Mouse (Mus musculus): ENCODE measurements around the gene Cysltr1. TPM values are rescaled to one million over a fixed set of nuclear protein-coding genes. Genes with fewer than 3 reads are reported as not detected.

Cysltr1 gene
- polyA plus RNA-seq (2016; fragmentation: Nextera tagmentation; extraction: Ambion mirVana): 1.1 and 1.2 TPM in 2 replicates

DNA sequence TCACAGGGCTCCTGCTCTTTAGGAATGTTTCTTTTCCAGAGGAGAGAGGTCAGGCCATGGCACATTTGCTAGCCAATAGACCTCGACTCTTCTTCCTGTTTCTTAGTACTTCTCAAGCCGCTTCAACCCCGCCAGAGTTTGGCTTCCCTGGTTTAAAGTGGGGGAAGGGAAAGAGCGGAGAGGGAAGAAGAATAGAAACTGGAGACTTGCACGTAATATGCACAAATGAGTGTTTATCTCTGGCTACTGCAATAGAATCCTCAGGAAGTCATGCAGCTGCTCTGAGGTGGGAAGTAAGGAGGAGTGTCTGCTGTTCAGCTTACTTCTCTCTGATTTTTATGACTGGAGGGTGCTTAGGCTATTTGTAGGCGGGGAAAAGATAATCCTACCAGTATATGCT lies at the start of gene Cysltr1:
TSS of gene Cysltr1 (minus strand) at position 294 of the 400 bp plus-strand sequence.
- peak; percentile 6 for DNase-seq (ENCODE audit: low spot score)
- Histone ChIP-seq H3K36me3 (no peaks in the 10 kb centered on the region), H3K27me3 (ENCODE audit: insufficient read depth, poor library complexity, severe bottlenecking) (no peaks in the 10 kb centered on the region), H3K4me1 (replicated peaks) (no peaks in the 10 kb centered on the region), H3K4me3 (no peak within 1 kb of the TSS), H3K27ac (no peak within 1 kb of the TSS), H3K9me3 (no peaks in the 10 kb centered on the region)
- WGBS: 31% methylated on average over 6 of the region's 6 CpGs

DNA sequence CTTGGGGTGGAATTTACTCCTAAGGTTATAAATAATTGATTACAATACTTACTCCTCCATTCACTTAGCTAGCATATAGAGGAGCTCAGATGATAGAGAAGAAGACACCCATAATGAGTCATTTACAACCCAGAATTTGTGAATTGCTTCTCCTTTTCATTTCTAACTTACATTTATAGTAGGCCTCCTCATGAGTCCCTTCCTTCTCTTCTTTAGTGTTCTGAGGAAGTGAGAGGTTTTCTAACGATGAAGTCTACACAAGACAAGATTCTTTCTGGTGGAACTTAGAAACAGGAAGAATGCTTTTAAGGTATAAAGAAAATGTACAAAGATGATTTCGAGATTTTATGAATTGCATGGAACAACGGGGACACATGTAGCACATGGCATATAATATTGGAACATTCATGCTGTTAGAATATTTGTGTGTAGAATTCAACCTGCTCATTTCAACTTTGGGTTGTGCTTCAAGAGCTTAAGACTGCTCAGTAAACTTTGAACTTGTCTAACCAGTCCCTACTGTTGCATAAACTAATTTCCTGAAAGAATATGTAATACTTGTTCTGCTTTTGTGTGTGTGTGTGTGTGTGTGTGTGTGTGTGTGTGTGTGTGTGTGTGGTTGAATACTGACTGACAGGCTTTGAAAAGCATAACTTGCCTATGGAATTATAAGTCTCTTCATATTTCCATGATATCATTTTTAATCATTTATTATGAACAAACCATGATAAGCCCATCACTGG lies 31.5 kb upstream of the Cysltr1 start:
- Histone ChIP-seq H3K4me1 (replicated peaks) (no peaks in the 10 kb centered on the region), H3K9me3 (no peaks in the 10 kb centered on the region), H3K27me3 (ENCODE audit: insufficient read depth, poor library complexity, severe bottlenecking) (no peaks in the 10 kb centered on the region; the same call in 1 of the 2 replicates), H3K27ac (no peak overlapping the region), H3K36me3 (no peaks in the 10 kb centered on the region), H3K4me3 (no peak overlapping the region)
- no peak for DNase-seq (ENCODE audit: low spot score)
- WGBS: 87% methylated on average over 3 of the region's 3 CpGs

DNA sequence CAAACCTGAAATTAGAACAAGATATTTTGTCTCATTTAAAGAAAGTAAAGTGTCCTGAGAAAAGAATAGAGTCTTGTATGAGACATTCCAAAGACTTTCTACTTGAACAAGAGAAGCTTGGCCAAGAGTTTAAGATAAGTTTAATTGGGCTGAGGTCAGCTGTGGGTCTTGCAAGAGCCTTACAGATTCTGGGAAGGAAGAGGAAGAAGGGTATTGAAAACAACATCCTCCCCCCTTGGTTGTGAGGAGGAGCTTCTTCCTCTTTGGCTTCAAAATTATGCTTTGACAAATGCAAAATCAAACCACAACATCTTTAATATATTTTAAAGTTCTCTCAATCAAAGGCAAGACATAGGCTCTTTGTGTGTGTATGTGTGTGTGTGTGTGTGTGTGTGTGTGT lies 30.1 kb upstream of the Cysltr1 start:
- H3K36me3 ChIP-seq: no peaks in the 10 kb centered on the region
- H3K4me3 ChIP-seq: no peak overlapping the region
- H3K4me1 ChIP-seq (replicated peaks): no peaks in the 10 kb centered on the region
- no peaks in the 10 kb centered on the region; the same call in 1 of the 2 replicates for H3K27me3 ChIP-seq (ENCODE audit: insufficient read depth, poor library complexity, severe bottlenecking)
- no peaks in the 10 kb centered on the region for H3K9me3 ChIP-seq
- H3K27ac ChIP-seq: no peak overlapping the region
- no peak for DNase-seq (ENCODE audit: low spot score)

DNA sequence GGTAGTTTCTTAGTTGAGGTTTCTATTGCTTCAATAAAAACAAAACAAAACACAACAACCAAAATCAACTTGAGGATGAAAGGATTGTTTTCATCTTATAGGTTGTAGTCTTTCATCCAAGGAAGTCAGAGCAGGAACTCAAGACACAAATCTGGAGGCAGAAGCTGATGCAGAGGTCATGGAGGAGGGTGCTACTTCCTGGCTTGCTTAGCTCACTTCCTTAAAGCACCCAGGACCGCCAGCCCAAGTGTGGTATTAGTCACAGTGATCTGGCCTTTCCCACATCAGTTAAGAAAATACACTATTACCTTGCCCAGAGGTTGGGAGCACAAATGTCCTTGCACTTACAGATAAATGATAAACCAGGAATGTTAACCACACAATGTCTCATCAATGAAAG lies 25.0 kb upstream of the Cysltr1 start:
- H3K27ac ChIP-seq: no peak overlapping the region
- DNase-seq (ENCODE audit: low spot score): no peak
- no peak overlapping the region for H3K4me3 ChIP-seq
- WGBS: 84% methylated on average over 1 of the region's 1 CpGs
- H3K4me1 ChIP-seq (replicated peaks): no peaks in the 10 kb centered on the region
- no peaks in the 10 kb centered on the region for H3K27me3 ChIP-seq (ENCODE audit: insufficient read depth, poor library complexity, severe bottlenecking)
- no peaks in the 10 kb centered on the region for H3K36me3 ChIP-seq
- no peaks in the 10 kb centered on the region for H3K9me3 ChIP-seq

DNA sequence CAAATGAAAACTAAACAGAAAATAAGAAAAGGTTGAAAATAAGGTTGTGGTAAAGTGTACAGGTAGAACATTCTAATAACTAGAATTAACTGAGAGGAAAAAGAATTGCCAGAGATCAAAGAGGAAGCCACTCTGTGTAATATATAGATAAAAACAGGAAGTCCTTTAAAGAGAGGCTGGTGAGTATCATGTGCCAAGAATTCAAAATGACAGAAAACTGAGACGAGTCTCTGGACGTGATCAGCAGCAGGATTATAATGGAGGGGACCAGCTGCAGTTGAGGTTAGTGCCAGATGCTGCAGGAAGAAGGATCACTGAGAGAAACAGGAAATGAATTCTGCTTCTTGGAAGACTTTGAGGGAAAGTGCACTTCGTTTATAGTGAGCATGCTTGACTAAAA lies 20.2 kb upstream of the Cysltr1 start:
- Histone ChIP-seq H3K4me3 (no peak overlapping the region), H3K27ac (no peak overlapping the region), H3K27me3 (ENCODE audit: insufficient read depth, poor library complexity, severe bottlenecking) (no peaks in the 10 kb centered on the region), H3K4me1 (replicated peaks) (no peaks in the 10 kb centered on the region), H3K36me3 (no peaks in the 10 kb centered on the region), H3K9me3 (no peaks in the 10 kb centered on the region)
- 65% methylated on average over 3 of the region's 3 CpGs for WGBS
- no peak for DNase-seq (ENCODE audit: low spot score)

DNA sequence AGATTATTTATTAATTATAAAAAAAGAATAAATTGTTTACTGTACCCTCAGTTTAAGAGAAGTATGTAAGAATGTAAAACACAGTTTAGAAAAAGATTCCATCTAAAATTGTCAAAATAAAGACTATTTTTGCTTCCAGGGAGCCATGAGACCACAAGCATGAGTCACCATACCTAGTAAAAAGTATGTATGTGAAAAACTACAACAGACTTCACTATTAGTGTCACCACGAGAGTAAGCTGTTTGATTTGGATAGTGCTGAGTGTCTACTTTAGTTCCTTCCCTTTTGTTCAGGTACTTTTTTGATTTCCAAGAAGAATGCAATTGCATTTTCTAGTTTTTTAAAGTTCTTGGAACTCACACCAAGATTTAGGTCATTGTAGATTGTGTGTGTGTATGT lies 19.0 kb upstream of the Cysltr1 start:
- WGBS: 81% methylated on average over 1 of the region's 1 CpGs
- Histone ChIP-seq H3K4me3 (no peak overlapping the region), H3K27me3 (ENCODE audit: insufficient read depth, poor library complexity, severe bottlenecking) (no peaks in the 10 kb centered on the region), H3K36me3 (no peaks in the 10 kb centered on the region), H3K4me1 (replicated peaks) (no peaks in the 10 kb centered on the region), H3K27ac (no peak overlapping the region), H3K9me3 (no peaks in the 10 kb centered on the region)
- DNase-seq (ENCODE audit: low spot score): no peak

DNA sequence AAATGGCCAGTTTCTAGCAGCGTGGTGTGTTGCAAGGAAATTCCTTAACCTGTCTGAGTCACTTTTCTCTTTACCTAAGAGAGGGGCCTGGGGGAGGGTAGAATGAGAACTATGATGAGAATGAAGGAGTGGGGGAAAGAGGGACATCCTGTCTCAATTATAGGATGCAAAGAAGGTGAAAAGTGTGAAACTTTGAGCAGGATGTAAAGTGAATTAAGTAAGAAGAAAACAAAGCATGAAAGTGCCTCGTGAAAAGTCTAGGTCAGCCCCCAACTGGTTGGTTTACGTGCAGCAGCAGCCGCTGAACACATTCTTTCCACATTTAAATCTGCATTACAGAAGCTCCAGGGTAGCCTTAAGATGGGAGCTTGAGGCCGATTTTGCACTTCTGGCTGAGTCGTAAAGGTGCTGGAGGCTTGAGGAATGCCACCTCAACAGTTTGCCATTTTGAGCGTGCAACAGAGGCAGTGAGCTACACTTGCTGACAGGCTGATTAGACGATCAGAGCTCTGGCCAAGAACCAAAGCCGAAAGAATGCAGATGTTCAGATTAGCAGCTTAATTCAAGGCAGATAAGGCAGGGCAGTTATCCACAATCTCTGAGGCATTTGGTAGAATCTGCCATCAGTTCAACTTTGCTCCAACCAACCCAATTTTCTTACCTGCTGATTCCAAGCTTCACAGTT lies 763 bp downstream of the Cysltr1 start:
- Histone ChIP-seq H3K36me3 (no peaks in the 10 kb centered on the region), H3K4me1 (replicated peaks) (no peaks in the 10 kb centered on the region), H3K9me3 (no peaks in the 10 kb centered on the region), H3K4me3 (no peak overlapping the region), H3K27me3 (ENCODE audit: insufficient read depth, poor library complexity, severe bottlenecking) (no peaks in the 10 kb centered on the region), H3K27ac (no peak overlapping the region)
- DNase-seq (ENCODE audit: low spot score): peak; percentile 7
- 16% methylated on average over 9 of the region's 9 CpGs for WGBS

DNA sequence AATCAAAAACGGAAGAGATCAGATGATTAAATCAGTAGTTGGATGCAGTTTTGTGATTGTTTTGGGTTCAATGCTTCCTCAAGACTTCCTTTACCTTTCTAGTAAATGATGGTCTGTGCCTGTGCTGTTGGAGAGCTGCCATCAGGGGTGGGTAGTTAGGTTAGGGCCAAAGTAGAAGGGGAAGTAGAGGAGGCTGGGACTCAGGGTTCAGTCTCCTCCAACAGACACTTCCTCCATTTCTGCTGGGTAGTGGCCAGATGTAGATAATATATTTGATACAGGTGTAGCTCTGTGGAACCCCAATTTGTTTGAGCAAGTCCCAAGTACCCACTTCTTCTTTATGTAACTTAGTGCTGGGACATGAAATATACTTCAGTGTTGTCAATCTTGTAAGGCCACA lies 7.6 kb downstream of the Cysltr1 start:
- Histone ChIP-seq H3K27ac (no peak overlapping the region), H3K9me3 (no peaks in the 10 kb centered on the region), H3K4me1 (replicated peaks) (no peaks in the 10 kb centered on the region), H3K4me3 (no peak overlapping the region), H3K27me3 (ENCODE audit: insufficient read depth, poor library complexity, severe bottlenecking) (no peaks in the 10 kb centered on the region), H3K36me3 (no peaks in the 10 kb centered on the region)
- DNase-seq (ENCODE audit: low spot score): no peak
- 90% methylated on average over 1 of the region's 1 CpGs for WGBS

DNA sequence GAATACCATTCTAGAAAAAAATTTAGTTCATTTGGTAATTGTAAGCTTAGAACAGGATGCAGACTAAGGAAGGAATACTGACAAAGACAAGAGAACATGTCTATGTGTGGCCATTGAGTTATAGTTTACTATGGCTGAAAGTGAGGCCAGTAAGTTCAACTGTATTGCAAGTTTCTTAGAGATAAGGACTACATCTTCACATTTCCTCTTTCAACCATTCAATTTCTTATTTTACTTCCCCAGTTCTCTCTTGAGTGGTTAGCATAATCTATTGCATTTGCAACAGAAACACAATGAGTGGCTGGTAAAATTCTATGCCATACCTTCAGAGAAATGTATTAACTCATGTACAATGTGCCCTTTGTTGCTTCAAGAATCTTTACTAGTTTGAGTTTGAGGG lies 9.6 kb downstream of the Cysltr1 start:
- H3K4me3 ChIP-seq: no peak overlapping the region
- no peak overlapping the region for H3K27ac ChIP-seq
- no peak for DNase-seq (ENCODE audit: low spot score)
- no peaks in the 10 kb centered on the region for H3K27me3 ChIP-seq (ENCODE audit: insufficient read depth, poor library complexity, severe bottlenecking)
- no peaks in the 10 kb centered on the region for H3K4me1 ChIP-seq (replicated peaks)
- no peaks in the 10 kb centered on the region for H3K36me3 ChIP-seq
- H3K9me3 ChIP-seq: no peaks in the 10 kb centered on the region

DNA sequence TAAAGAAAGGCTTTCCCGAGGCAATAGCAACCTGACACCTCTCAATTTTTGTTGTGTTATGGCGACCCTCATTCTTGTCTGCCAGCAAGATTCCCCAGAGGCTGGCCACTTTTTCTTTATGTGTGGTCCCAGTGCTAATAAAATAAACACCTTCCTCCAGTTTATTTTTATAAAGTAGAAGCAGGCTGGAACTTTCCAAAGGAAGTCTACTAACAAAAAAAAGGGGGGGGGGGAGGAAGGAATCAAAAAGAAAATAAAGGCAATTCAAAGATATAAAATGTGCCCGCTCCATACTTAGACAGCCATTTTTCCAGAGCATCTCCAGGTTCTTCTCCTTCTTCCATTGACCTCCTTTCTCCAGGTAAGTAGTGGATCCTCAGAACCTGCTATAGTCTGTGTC lies 20.6 kb downstream of the Cysltr1 start, which contains the start of gene Gm5127:
TSS of gene Gm5127 (plus strand) at position 301 of the 400 bp plus-strand sequence.
- H3K27me3 ChIP-seq (ENCODE audit: insufficient read depth, poor library complexity, severe bottlenecking): 0 out of 2 replicates have a peak, but pooled peaks cover 2% of the 10 kb centered on the region
- H3K9me3 ChIP-seq: no peaks in the 10 kb centered on the region
- no peaks in the 10 kb centered on the region for H3K4me1 ChIP-seq (replicated peaks)
- H3K27ac ChIP-seq: no peak within 1 kb of the TSS
- no peaks in the 10 kb centered on the region for H3K36me3 ChIP-seq
- no peak for DNase-seq (ENCODE audit: low spot score)
- WGBS: 56% methylated on average over 3 of the region's 3 CpGs
- H3K4me3 ChIP-seq: no peak within 1 kb of the TSS

DNA sequence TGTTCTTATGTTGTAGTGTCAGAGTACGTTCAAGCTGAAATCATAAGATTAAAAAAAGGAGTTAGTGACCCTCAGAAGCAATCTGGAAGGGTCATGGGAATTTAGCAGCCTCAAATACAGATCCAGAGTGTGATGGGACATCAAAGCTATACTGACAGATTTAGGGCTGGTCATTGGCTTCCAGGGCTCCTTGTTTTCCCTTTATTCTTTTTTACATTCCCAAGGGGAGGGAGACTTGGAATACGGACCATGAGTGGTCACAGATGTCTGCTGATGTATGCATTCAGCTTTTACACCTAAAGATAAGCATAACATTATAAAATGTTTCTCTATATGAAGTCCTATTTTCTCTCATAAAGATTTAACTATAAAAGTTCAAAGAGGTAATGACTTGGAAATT lies 21.3 kb downstream of the Cysltr1 start:
- no peaks in the 10 kb centered on the region for H3K9me3 ChIP-seq
- DNase-seq (ENCODE audit: low spot score): no peak
- H3K4me1 ChIP-seq (replicated peaks): no peaks in the 10 kb centered on the region
- H3K36me3 ChIP-seq: no peaks in the 10 kb centered on the region
- 39% methylated on average over 2 of the region's 2 CpGs for WGBS
- no peak overlapping the region for H3K27ac ChIP-seq
- no peak overlapping the region for H3K4me3 ChIP-seq
- 0 out of 2 replicates have a peak, but pooled peaks cover 2% of the 10 kb centered on the region for H3K27me3 ChIP-seq (ENCODE audit: insufficient read depth, poor library complexity, severe bottlenecking)

DNA sequence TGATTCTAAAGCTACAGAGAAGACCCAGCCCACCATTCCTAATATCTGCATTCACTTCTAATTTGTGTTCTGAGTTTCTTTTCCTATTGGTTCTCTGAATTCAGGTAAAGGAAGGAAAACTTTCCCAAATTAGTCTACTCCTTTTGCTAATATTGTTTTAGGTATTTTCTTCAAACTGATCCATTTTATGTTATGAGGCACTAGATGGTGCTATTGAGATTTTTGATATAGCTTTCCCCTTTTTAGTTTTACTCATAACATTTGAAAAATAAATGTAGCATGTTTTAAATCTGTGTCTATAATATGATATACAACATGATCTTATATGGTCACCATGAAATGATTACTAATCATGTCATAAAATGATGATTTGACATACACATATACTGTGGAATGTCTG lies 23.1 kb downstream of the Cysltr1 start:
- no peak for DNase-seq (ENCODE audit: low spot score)
- H3K4me3 ChIP-seq: no peak overlapping the region
- H3K36me3 ChIP-seq: no peaks in the 10 kb centered on the region
- H3K27ac ChIP-seq: no peak overlapping the region
- H3K9me3 ChIP-seq: no peaks in the 10 kb centered on the region
- 0 out of 2 replicates have a peak, but pooled peaks cover 2% of the 10 kb centered on the region for H3K27me3 ChIP-seq (ENCODE audit: insufficient read depth, poor library complexity, severe bottlenecking)
- H3K4me1 ChIP-seq (replicated peaks): no peaks in the 10 kb centered on the region

DNA sequence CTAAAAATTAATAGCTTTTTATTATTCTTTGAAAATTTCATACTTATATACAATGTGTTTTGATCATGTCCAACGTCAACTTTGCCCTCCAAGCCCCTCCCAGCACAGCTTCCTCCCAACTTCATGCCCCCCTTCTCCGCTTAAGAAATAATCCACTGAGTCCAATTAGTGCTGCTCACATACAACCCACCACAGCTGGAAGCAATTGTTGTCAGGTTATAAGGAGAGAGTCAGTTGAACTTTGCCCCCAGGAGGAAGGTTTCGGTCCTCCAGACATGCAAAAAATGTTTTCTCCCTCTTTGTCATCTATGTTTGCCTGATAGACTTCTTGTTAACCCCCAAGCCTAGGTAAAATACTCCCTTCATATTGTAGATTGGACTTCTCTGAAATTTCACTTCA lies 24.5 kb downstream of the Cysltr1 start:
- 47% methylated on average over 3 of the region's 3 CpGs for WGBS
- no peaks in the 10 kb centered on the region for H3K36me3 ChIP-seq
- DNase-seq (ENCODE audit: low spot score): no peak
- H3K4me3 ChIP-seq: no peak overlapping the region
- H3K27ac ChIP-seq: no peak overlapping the region
- no peaks in the 10 kb centered on the region for H3K9me3 ChIP-seq
- no peaks in the 10 kb centered on the region for H3K4me1 ChIP-seq (replicated peaks)
- 0 out of 2 replicates have a peak, but pooled peaks cover 2% of the 10 kb centered on the region for H3K27me3 ChIP-seq (ENCODE audit: insufficient read depth, poor library complexity, severe bottlenecking)
